Mouse (Mus musculus) cortical plate, adult 2 months (tissue): Measurements from ENCODE around the gene Cdc40. TPM values are rescaled to one million over a fixed set of nuclear protein-coding genes. Genes with fewer than 3 reads are reported as not detected.

Experiments used
- H3K27ac ChIP-seq: fragments of 200-500 bp; 2 replicates; pipeline ENCODE4 v1.5.1; 2012; ENCODE audit warnings: low read length, control low read depth, inconsistent platforms; ENCODE audit not compliant: insufficient read depth
- H3K4me1 ChIP-seq: fragments of 200-500 bp; 2 replicates; pipeline ENCODE4 v1.6.1; 2011; ENCODE audit warnings: low read length; ENCODE audit not compliant: control insufficient read depth, insufficient read depth
- H3K4me3 ChIP-seq: fragments of 200-500 bp; 2 replicates; pipeline ENCODE4 v1.5.1; 2011; ENCODE audit warnings: mild to moderate bottlenecking, low read length, control low read depth; ENCODE audit not compliant: insufficient read depth
- CTCF ChIP-seq: fragments of 200-500 bp; IDR thresholded peaks from 2 replicates; pipeline ENCODE4 v1.5.1; 2011; ENCODE audit warnings: mild to moderate bottlenecking, control low read depth, low read length; ENCODE audit not compliant: insufficient read depth; ENCODE audit errors: extremely low read depth
- POLR2A ChIP-seq: fragments of 200-500 bp; IDR thresholded peaks from 2 replicates; pipeline ENCODE4 v1.6.1; 2011; ENCODE audit warnings: mild to moderate bottlenecking, low read length, control low read depth; ENCODE audit not compliant: insufficient read depth; ENCODE audit errors: extremely low read depth
- polyA plus RNA-seq: library from polyadenylated mRNA; depleted of rRNA; stranded (reverse); fragments of >200 nt; gene quantifications from 2 replicates; pipeline ENCODE4 v1.2.3, GENCODE M21; 2012

Cdc40 gene
- polyA plus RNA-seq, 1 experiment: 30.0 TPM

- H3K4me1 ChIP-seq: peaks cover 3% of the 10 kb centered on the region; the same call in 1 of the 2 replicates
- TF ChIP-seq CTCF (no peak), POLR2A (peak; percentile 67; the same call in 1 of the 2 replicates)
- peak overlapping the region; percentile 47 for H3K27ac ChIP-seq
- H3K4me3 ChIP-seq: 0 out of 2 replicates have a peak overlapping the region, but pooled peaks have one; percentile 77
Measured at GRCm38 (mm10) chr10:40879969-40880368, 3.1 kb downstream of the Cdc40 start.

GRCm38 (mm10) chr10:40878246-40878645 lies 4.9 kb downstream of the Cdc40 start:
- no peak overlapping the region for H3K4me3 ChIP-seq
- no peak overlapping the region for H3K27ac ChIP-seq
- peaks cover 3% of the 10 kb centered on the region for H3K4me1 ChIP-seq
- TF ChIP-seq CTCF (no peak), POLR2A (no peak)

GRCm38 (mm10) chr10:40872052-40872451 lies 11.1 kb downstream of the Cdc40 start:
- TF ChIP-seq CTCF (no peak), POLR2A (no peak)
- Histone ChIP-seq H3K4me3 (no peak overlapping the region), H3K4me1 (peaks cover 3% of the 10 kb centered on the region), H3K27ac (no peak overlapping the region)

- peaks cover 3% of the 10 kb centered on the region for H3K4me1 ChIP-seq
- H3K4me3 ChIP-seq: no peak overlapping the region
- no peak overlapping the region for H3K27ac ChIP-seq
- TF ChIP-seq CTCF (no peak), POLR2A (no peak)
Measured at GRCm38 (mm10) chr10:40871301-40871700, 11.8 kb downstream of the Cdc40 start.

- Histone ChIP-seq H3K4me3 (no peak overlapping the region), H3K4me1 (peaks cover 3% of the 10 kb centered on the region), H3K27ac (no peak overlapping the region)
- no peak for TF ChIP-seq CTCF
- no peak for TF ChIP-seq POLR2A
Measured at GRCm38 (mm10) chr10:40868081-40868480, 15.0 kb downstream of the Cdc40 start.

GRCm38 (mm10) chr10:40857599-40857998 lies 25.5 kb downstream of the Cdc40 start:
- no peak overlapping the region for H3K27ac ChIP-seq
- TF ChIP-seq POLR2A: no peak
- no peak for TF ChIP-seq CTCF

GRCm38 (mm10) chr10:40856703-40857102 lies 26.4 kb downstream of the Cdc40 start:
- H3K4me3 ChIP-seq: no peak overlapping the region
- no peak overlapping the region for H3K27ac ChIP-seq
- TF ChIP-seq CTCF (no peak), POLR2A (no peak)
- H3K4me1 ChIP-seq: no peaks in the 10 kb centered on the region

More at GRCm38 (mm10) chr10:40857599-40857998, 25.5 kb downstream of the Cdc40 start:
- no peak overlapping the region for H3K4me3 ChIP-seq
- no peaks in the 10 kb centered on the region for H3K4me1 ChIP-seq

- TF ChIP-seq CTCF: no peak
- no peak for TF ChIP-seq POLR2A
- no peak overlapping the region for H3K4me3 ChIP-seq
- no peaks in the 10 kb centered on the region for H3K4me1 ChIP-seq
- no peak overlapping the region for H3K27ac ChIP-seq
Measured at GRCm38 (mm10) chr10:40855616-40856015, 27.5 kb downstream of the Cdc40 start.

- H3K4me3 ChIP-seq: no peak overlapping the region
- TF ChIP-seq POLR2A (no peak), CTCF (no peak)
- H3K27ac ChIP-seq: no peak overlapping the region
Measured at GRCm38 (mm10) chr10:40851138-40851537, 32.0 kb downstream of the Cdc40 start.

GRCm38 (mm10) chr10:40850644-40851043 lies 32.5 kb downstream of the Cdc40 start:
- Histone ChIP-seq H3K4me1 (peaks cover 3% of the 10 kb centered on the region; the same call in 1 of the 2 replicates), H3K27ac (no peak overlapping the region), H3K4me3 (no peak overlapping the region)
- TF ChIP-seq CTCF: no peak
- TF ChIP-seq POLR2A: no peak

More at GRCm38 (mm10) chr10:40851138-40851537, 32.0 kb downstream of the Cdc40 start:
- H3K4me1 ChIP-seq: peaks cover 1% of the 10 kb centered on the region; the same call in 1 of the 2 replicates
